Mouse (Mus musculus) heart, postnatal 36 days (tissue): Measurements from ENCODE around the gene Iqck. TPM values are rescaled to one million over a fixed set of nuclear protein-coding genes. Genes with fewer than 3 reads are reported as not detected.

Experiments used
- DNase-seq, 2 experiments: peaks; one replicate each; pipeline ENCODE4 v3.0.0; 2021 to 2022
- intact Hi-C: fragments of 180-260 bp; cut with DNase I; formaldehyde crosslinking; loops from one replicate; pipeline ENCODE4 v1.15.1; 2025
- total RNA-seq, 2 experiments: library from RNA; stranded (reverse); gene quantifications; 2 replicates each; pipeline ENCODE4 v1.2.3; 2021

Gene Iqck
- total RNA-seq, 2 experiments from 2014 or later, result 0.33 to 0.35 TPM

DNA sequence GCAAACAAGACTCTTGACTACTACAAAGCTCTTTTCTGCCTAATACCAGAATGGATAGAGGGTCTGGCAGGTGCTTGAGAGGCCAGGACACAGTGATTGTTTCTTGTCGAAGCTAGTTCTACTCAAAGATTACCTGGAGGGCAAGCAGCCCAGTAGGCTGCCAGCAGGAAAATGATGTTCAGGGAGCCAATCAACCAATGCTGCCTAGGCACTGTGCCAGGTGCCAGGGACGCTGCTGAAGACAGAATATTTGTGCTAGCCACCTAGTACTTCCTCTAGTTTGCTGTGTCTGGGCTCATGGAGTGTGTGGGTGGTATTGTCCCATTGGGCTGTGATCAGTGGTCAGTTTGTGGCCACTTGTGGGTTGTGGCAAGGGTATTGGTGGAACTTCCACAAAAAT lies 146.9 kb downstream of the Iqck start:
- DNase-seq, result no peak
- intact Hi-C loops, result no loop called here

DNA sequence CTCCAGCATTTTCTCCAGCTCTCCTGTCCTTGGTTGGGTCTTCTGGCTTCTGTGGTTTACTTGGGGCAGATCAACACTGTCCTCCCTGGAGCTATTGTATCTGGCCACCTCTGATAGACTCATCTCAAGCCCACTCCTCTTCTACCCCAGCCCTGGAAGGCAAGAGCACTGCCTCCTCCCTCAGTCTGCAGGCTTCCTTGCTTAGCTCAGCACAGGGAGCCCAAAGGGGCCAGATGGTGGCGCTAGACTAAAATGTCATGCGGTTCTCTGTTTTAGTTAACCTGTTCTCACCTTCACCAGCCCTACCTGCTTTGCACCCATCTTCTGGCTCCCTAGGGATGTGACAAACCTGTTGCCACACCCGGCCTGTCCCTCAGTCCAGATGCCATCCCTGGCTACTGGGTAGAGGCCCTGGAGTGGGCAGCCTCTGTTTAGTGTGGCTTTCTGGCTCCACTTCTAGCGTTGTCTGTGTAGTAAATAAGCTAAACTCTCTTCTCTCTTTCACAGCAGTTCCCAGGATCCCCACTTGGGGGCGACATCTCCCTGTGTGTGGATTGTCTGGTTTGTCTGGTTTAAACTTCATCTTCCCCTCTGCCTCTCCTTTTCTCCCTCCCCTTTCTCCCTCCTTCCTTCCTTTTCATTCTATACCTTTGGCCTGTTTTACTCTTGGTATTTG lies 155.4 kb downstream of the Iqck start:
- intact Hi-C loops, result loop anchor here (10.0 kb wide), 1 partner anchor 504 kb away; the partner anchor contains the start of gene Acsm5
- peak; percentile 63 to 76 for DNase-seq

DNA sequence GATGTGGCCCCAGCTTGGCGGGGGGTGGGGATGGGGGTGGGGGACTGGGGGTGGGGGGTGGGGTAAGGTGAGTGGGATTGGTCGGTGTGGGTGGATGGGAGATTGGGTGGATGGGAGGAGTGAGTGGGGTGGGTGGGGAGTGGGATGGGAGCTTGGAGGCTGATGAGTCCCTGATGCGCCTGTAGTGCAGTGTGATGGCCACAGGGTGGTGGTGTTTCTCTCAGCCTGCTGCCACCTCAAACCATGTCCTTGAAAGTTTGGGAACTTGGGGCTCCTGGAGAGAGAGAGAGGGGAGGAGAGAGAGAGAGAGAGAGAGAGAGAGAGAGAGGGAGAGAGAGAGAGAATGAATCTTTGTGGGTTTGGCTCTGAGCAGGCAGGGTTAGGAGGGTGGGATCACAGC lies 160.2 kb downstream of the Iqck start:
- intact Hi-C loops, result loop anchor here (5.0 to 10.0 kb wide), 2 partner anchors 412 to 499 kb away; partner anchors contain the start of gene Acsm5
- DNase-seq, result no peak

DNA sequence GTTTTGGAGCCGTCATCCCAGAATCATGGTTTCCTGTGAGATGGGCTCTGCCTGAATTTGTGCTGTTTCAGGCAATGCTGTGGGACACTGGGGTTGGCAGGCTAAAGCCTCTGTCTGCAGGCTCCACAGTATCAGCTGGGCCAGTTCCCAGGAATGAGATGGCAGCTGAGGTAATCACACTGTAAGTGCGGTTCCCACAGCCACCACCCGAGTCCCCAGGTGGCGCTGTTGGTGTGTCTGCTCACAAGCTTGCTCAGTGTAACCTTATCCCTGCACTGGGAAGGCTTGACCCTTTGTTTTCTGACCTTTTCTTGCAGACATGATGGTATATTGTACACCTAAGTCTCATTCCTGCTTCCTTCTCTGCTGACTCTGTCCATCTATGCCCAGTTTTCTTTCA lies 164.0 kb downstream of the Iqck start:
- DNase-seq, result peak; percentile 21 to 45
- intact Hi-C loops, result loop anchor here (5.0 to 10.0 kb wide), 2 partner anchors 408 to 495 kb away; partner anchors contain the start of gene Acsm5

Other genes with a start within 250 kb of the Iqck start
- gene Gde1, start 150.0 kb upstream of the Iqck start, total RNA-seq, result 10 to 100 TPM; 30.6 to 32.5 TPM
- 1 to 10 TPM; 2.3 to 3.3 TPM for gene Ccp110, start 143.2 kb upstream of the Iqck start, total RNA-seq
- gene Vps35l, start 115.5 kb upstream of the Iqck start, total RNA-seq, result 10 to 100 TPM; 21.7 to 25.5 TPM
- 10 to 100 TPM; 14.3 to 19.5 TPM for gene Knop1, start 502 bp downstream of the Iqck start, total RNA-seq
- gene Gprc5b, start 139.5 kb downstream of the Iqck start, total RNA-seq, result 10 to 100 TPM; 14.7 to 15.6 TPM